In the genomic region with DNA sequence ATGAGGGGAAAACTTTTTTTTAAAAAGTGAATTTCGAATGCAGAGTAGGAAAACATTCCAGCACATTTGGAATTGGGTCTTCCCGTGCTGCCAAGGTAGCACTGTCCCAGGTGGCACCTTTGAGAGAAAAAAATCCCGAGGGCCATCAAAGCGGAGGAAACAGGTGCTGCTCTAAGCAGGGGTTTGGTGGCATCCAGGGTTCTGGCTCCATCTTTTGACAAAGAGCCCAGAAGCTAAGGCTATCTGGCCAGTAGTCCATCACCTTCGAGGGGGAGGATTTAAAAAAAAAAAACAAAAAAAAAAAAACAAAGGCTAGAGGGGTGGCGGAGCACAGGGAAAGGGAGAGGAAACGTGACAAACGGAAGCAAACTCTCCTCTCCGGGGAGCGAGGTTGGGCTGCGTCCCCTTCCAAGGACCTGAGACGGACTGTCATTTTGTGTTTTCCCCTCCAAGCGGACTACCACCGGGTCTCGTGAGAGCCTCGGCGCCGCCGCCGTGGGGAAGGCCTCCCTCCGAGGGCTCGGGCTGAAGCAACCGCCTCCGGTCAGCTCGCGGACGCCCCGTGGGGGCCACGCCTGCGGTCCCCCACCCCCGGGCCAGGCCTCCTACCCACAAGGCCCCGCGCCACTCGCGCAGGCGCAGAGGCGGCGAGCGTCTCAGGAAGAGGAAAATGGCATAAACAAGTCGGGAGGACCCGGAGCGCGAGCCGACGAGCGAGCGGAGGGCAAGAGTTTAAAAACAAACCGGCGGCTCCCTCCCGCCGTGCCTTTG, we compare ENCODE assay signal across 8 mouse cellular contexts. TPM values are rescaled to one million over a fixed set of nuclear protein-coding genes. Genes with fewer than 3 reads are reported as not detected.
DNase-seq lines count a peak whose midpoint lies in the region; ATAC-seq lines count a peak whose summit lies in the region.

Gene Pan3 (plus strand): TSS at position 627 of the 771 bp plus-strand sequence.

- peak; percentile 86 to 92 for DNase-seq in CD8-positive naive resting alpha-beta T cell, adult 2 months (ENCODE audit: low read depth in 2 of 2, low spot score in 2 of 2)
- peak; percentile 85 for DNase-seq in c-Kit-positive CD71-negative TER-119-negative erythroid progenitor cells, embryonic 14.5 days (ENCODE audit: low read depth)
- DNase-seq in forebrain, embryonic 11.5 days (ENCODE audit: low spot score): peak; percentile 96
- peak; percentile 95 to 97 for DNase-seq in kidney, postnatal 36 days
- peak; percentile 86 for DNase-seq in telencephalon, adult 2 months (ENCODE audit: low read depth, low spot score)

- H3K27ac ChIP-seq in forebrain, embryonic 11.5 days (ENCODE audit: low read depth, low read length): peak within 1 kb of the TSS; percentile 97
- peak within 1 kb of the TSS; percentile 99 for H3K27ac ChIP-seq in heart, embryonic 16.5 days (ENCODE audit: low read length)
- peak within 1 kb of the TSS; percentile 100 for H3K27ac ChIP-seq in liver, embryonic 15.5 days (replicated peaks)
- peak within 1 kb of the TSS; percentile 98 for H3K27ac ChIP-seq in neural tube, embryonic 12.5 days

- no peaks in the 10 kb centered on the region for H3K36me3 ChIP-seq in forebrain, embryonic 11.5 days (ENCODE audit: control insufficient read depth, insufficient read depth, low read length)
- no peaks in the 10 kb centered on the region for H3K36me3 ChIP-seq in heart, embryonic 16.5 days (ENCODE audit: control insufficient read depth, insufficient read depth)
- peaks cover 6% of the 10 kb centered on the region; the same call in 1 of the 2 replicates for H3K36me3 ChIP-seq in liver, embryonic 15.5 days (replicated peaks)
- no peaks in the 10 kb centered on the region for H3K36me3 ChIP-seq in neural tube, embryonic 12.5 days

- peak within 1 kb of the TSS; percentile 77 for H3K4me2 ChIP-seq in forebrain, embryonic 11.5 days (ENCODE audit: low read depth, low read length, severe bottlenecking)
- peak within 1 kb of the TSS; percentile 92 for H3K4me2 ChIP-seq in heart, embryonic 16.5 days (ENCODE audit: low read depth, low read length)
- peak within 1 kb of the TSS; percentile 85 for H3K4me2 ChIP-seq in liver, embryonic 15.5 days
- H3K4me2 ChIP-seq in neural tube, embryonic 12.5 days (replicated peaks): peak within 1 kb of the TSS; percentile 79

- no peaks in the 10 kb centered on the region for H3K9me3 ChIP-seq in forebrain, embryonic 11.5 days (ENCODE audit: control insufficient read depth, low read length)
- H3K9me3 ChIP-seq in heart, embryonic 16.5 days (replicated peaks; ENCODE audit: control insufficient read depth, low read length): no peaks in the 10 kb centered on the region
- no peaks in the 10 kb centered on the region for H3K9me3 ChIP-seq in liver, embryonic 15.5 days (replicated peaks)
- H3K9me3 ChIP-seq in neural tube, embryonic 12.5 days: no peaks in the 10 kb centered on the region

- peak within 1 kb of the TSS; percentile 99 for H3K4me3 ChIP-seq in forebrain, embryonic 11.5 days (ENCODE audit: low read depth, low read length)
- peak within 1 kb of the TSS; percentile 98 for H3K4me3 ChIP-seq in heart, embryonic 16.5 days (ENCODE audit: low read length)
- H3K4me3 ChIP-seq in liver, embryonic 15.5 days (replicated peaks): peak within 1 kb of the TSS; percentile 100
- peak within 1 kb of the TSS; percentile 85 for H3K4me3 ChIP-seq in neural tube, embryonic 12.5 days

- WGBS in forebrain, embryonic 11.5 days: under 1% methylated on average over 49 of the region's 51 CpGs
- WGBS in heart, embryonic 16.5 days: under 1% methylated on average over 51 of the region's 51 CpGs
- under 1% methylated on average over 51 of the region's 51 CpGs for WGBS in liver, embryonic 15.5 days (ENCODE audit: insufficient replicate concordance)
- 1% methylated on average over 51 of the region's 51 CpGs for WGBS in neural tube, embryonic 12.5 days

- peaks cover 3% of the 10 kb centered on the region; the same call in 1 of the 2 replicates for H3K4me1 ChIP-seq in forebrain, embryonic 11.5 days (replicated peaks; ENCODE audit: control insufficient read depth, insufficient read depth, low read length)
- peaks cover 25% of the 10 kb centered on the region for H3K4me1 ChIP-seq in heart, embryonic 16.5 days (ENCODE audit: control insufficient read depth, insufficient read depth, low read length)
- peaks cover 57% of the 10 kb centered on the region for H3K4me1 ChIP-seq in liver, embryonic 15.5 days (replicated peaks)
- peaks cover 19% of the 10 kb centered on the region for H3K4me1 ChIP-seq in neural tube, embryonic 12.5 days

- H3K9ac ChIP-seq in forebrain, embryonic 11.5 days (ENCODE audit: low read length): peak within 1 kb of the TSS; percentile 93
- peak within 1 kb of the TSS; percentile 100 for H3K9ac ChIP-seq in heart, embryonic 16.5 days (ENCODE audit: low read length)
- H3K9ac ChIP-seq in liver, embryonic 15.5 days: peak within 1 kb of the TSS; percentile 98
- H3K9ac ChIP-seq in neural tube, embryonic 12.5 days: peak within 1 kb of the TSS; percentile 86

- ATAC-seq in forebrain, embryonic 11.5 days (replicated peaks; ENCODE audit: low FRiP score): peak; percentile 89
- ATAC-seq in heart, embryonic 16.5 days (replicated peaks; ENCODE audit: extremely low read depth, insufficient read depth, low FRiP score): peak; percentile 87
- ATAC-seq in liver, embryonic 15.5 days (ENCODE audit: insufficient read depth): peak; percentile 89
- ATAC-seq in neural tube, embryonic 12.5 days (ENCODE audit: low FRiP score, low read depth): peak; percentile 81

- H3K27me3 ChIP-seq in forebrain, embryonic 11.5 days (ENCODE audit: control insufficient read depth, insufficient read depth, low read length): no peaks in the 10 kb centered on the region
- no peaks in the 10 kb centered on the region for H3K27me3 ChIP-seq in heart, embryonic 16.5 days (ENCODE audit: control insufficient read depth, insufficient read depth, low read length)
- H3K27me3 ChIP-seq in liver, embryonic 15.5 days: no peaks in the 10 kb centered on the region
- no peaks in the 10 kb centered on the region for H3K27me3 ChIP-seq in neural tube, embryonic 12.5 days (replicated peaks)

RNA-seq across cellular contexts. Expression of gene Pan3, which starts in this region (rescaled TPM):
- polyA plus RNA-seq in forebrain, embryonic 11.5 days (2014; fragmentation: Nextera tagmentation; extraction: Ambion mirVana): 57.9 and 59.3 TPM in 2 replicates
- polyA plus RNA-seq in heart, embryonic 16.5 days (2015; fragmentation: Nextera tagmentation; extraction: Ambion mirVana): 43.8 and 44.7 TPM in 2 replicates
- 28.7 and 30.0 TPM in 2 replicates for polyA plus RNA-seq in liver, embryonic 15.5 days (2015; fragmentation: Nextera tagmentation; extraction: Ambion mirVana)
- polyA plus RNA-seq in neural tube, embryonic 12.5 days (2016; fragmentation: Nextera tagmentation; extraction: Ambion mirVana): 45.3 and 54.8 TPM in 2 replicates

Comparison
In these comparisons a context has a peak if more than half of its experiments do, and no peak if none do; other contexts are left out.
1. Peak in every context shown above with its lines: DNase-seq, ATAC-seq, H3K4me3 ChIP-seq and H3K27ac ChIP-seq.